Mouse (Mus musculus) bone marrow, adult 2 months (tissue): Measurements from ENCODE around the gene Vgll4. TPM values are rescaled to one million over a fixed set of nuclear protein-coding genes. Genes with fewer than 3 reads are reported as not detected.

Experiments used
- H3K27ac ChIP-seq: fragments of 200-500 bp; 2 replicates; pipeline ENCODE4 v1.5.1; 2012; ENCODE audit warnings: low read depth, mild to moderate bottlenecking, control low read depth, inconsistent platforms, low read length; ENCODE audit not compliant: control insufficient read depth, poor library complexity, insufficient read depth
- H3K4me1 ChIP-seq: fragments of 200-500 bp; 2 replicates; pipeline ENCODE4 v1.6.1; 2011; ENCODE audit warnings: low read length; ENCODE audit not compliant: control insufficient read depth, insufficient read depth
- H3K4me3 ChIP-seq: fragments of 200-500 bp; replicated peaks from 2 replicates; pipeline ENCODE3; 2011; ENCODE audit warnings: mild to moderate bottlenecking, low read depth, low read length, control low read depth; ENCODE audit not compliant: control insufficient read depth
- CTCF ChIP-seq: fragments of 200-500 bp; IDR thresholded peaks from 2 replicates; pipeline ENCODE4 v1.5.1; 2011; ENCODE audit warnings: low read length, control low read depth; ENCODE audit not compliant: control insufficient read depth, insufficient read depth
- POLR2A ChIP-seq: fragments of 200-500 bp; IDR thresholded peaks from 2 replicates; pipeline ENCODE4 v1.6.1; 2011; ENCODE audit warnings: low read depth, mild to moderate bottlenecking, control low read depth, low read length, borderline replicate concordance; ENCODE audit not compliant: control insufficient read depth
- whole genome bisulfite sequencing: fragments of 180-500 bp; shearing (Covaris S2); methylation state at CpG from one replicate; pipeline ENCODE4 v1.1.7; 2018; 5-methylcytosine and 5-hydroxymethylcytosine counted together
- polyA plus RNA-seq: library from polyadenylated mRNA; stranded (reverse); fragments of >200 nt; gene quantifications from 2 replicates; pipeline ENCODE4 v1.2.4, GENCODE M21; 2011; ENCODE audit warnings: low replicate concordance; ENCODE audit not compliant: missing spikeins, insufficient read depth, insufficient read length

Vgll4 gene
- polyA plus RNA-seq, 1 experiment = 9.9 TPM

- WGBS = 77% methylated on average over 2 of the region's 2 CpGs
- Histone ChIP-seq H3K4me1 (peaks cover 3% of the 10 kb centered on the region), H3K27ac (no peak overlapping the region), H3K4me3 (no peak overlapping the region)
- no peak for TF ChIP-seq CTCF
- no peak for TF ChIP-seq POLR2A
Measured at GRCm38 (mm10) chr6:114854368-114854767, 115.4 kb downstream of the Vgll4 start.

- Histone ChIP-seq H3K4me1 (peaks cover 3% of the 10 kb centered on the region), H3K4me3 (no peak overlapping the region), H3K27ac (no peak overlapping the region)
- TF ChIP-seq CTCF (no peak), POLR2A (no peak)
- 77% methylated on average over 3 of the region's 3 CpGs for WGBS
Measured at GRCm38 (mm10) chr6:114852739-114853138, 117.1 kb downstream of the Vgll4 start.

- WGBS = 90% methylated on average over 7 of the region's 7 CpGs
- no peak overlapping the region for H3K4me3 ChIP-seq
- peaks cover 3% of the 10 kb centered on the region for H3K4me1 ChIP-seq
- TF ChIP-seq POLR2A (no peak), CTCF (no peak)
- H3K27ac ChIP-seq = no peak overlapping the region
Measured at GRCm38 (mm10) chr6:114851688-114852087, 118.1 kb downstream of the Vgll4 start.

- H3K27ac ChIP-seq = no peak overlapping the region
- TF ChIP-seq CTCF = no peak
- TF ChIP-seq POLR2A = no peak
- WGBS = 18% methylated on average over 8 of the region's 8 CpGs
- no peak overlapping the region for H3K4me3 ChIP-seq
- peaks cover 3% of the 10 kb centered on the region for H3K4me1 ChIP-seq
Measured at GRCm38 (mm10) chr6:114849787-114850186, 120.0 kb downstream of the Vgll4 start.

GRCm38 (mm10) chr6:114848761-114849160 lies 121.0 kb downstream of the Vgll4 start:
- no peak overlapping the region for H3K27ac ChIP-seq
- no peak overlapping the region for H3K4me3 ChIP-seq
- WGBS = 8% methylated on average over 7 of the region's 7 CpGs
- H3K4me1 ChIP-seq = peaks cover 3% of the 10 kb centered on the region
- no peak for TF ChIP-seq CTCF
- no peak for TF ChIP-seq POLR2A

- Histone ChIP-seq H3K4me1 (peaks cover 3% of the 10 kb centered on the region), H3K4me3 (no peak overlapping the region), H3K27ac (no peak overlapping the region)
- TF ChIP-seq CTCF (no peak), POLR2A (no peak)
- WGBS = 82% methylated on average over 12 of the region's 12 CpGs
Measured at GRCm38 (mm10) chr6:114847582-114848174, 122.1 kb downstream of the Vgll4 start.

- peaks cover 3% of the 10 kb centered on the region for H3K4me1 ChIP-seq
- no peak overlapping the region for H3K27ac ChIP-seq
- TF ChIP-seq CTCF (no peak), POLR2A (no peak)
- WGBS = 80% methylated on average over 4 of the region's 4 CpGs
- no peak overlapping the region for H3K4me3 ChIP-seq
Measured at GRCm38 (mm10) chr6:114846153-114846772, 123.5 kb downstream of the Vgll4 start.

GRCm38 (mm10) chr6:114842863-114843262 lies 126.9 kb downstream of the Vgll4 start:
- TF ChIP-seq POLR2A (no peak), CTCF (no peak)
- H3K4me3 ChIP-seq = no peak overlapping the region
- no peak overlapping the region for H3K27ac ChIP-seq
- peaks cover 6% of the 10 kb centered on the region for H3K4me1 ChIP-seq
- WGBS = 81% methylated on average over 2 of the region's 2 CpGs

- H3K4me1 ChIP-seq = peaks cover 6% of the 10 kb centered on the region
- WGBS = 50% methylated on average over 3 of the region's 3 CpGs
Measured at GRCm38 (mm10) chr6:114842131-114842530, 127.7 kb downstream of the Vgll4 start.

More at GRCm38 (mm10) chr6:114842131-114842530, 127.7 kb downstream of the Vgll4 start:
- TF ChIP-seq POLR2A (no peak), CTCF (no peak)
- Histone ChIP-seq H3K4me3 (no peak overlapping the region), H3K27ac (no peak overlapping the region)
